Mouse (Mus musculus) erythroblast, embryonic 14.5 days (primary cell): Measurements from ENCODE around the gene Lrba. TPM values are rescaled to one million over a fixed set of nuclear protein-coding genes. Genes with fewer than 3 reads are reported as not detected.

Source experiments
- H3K27me3 ChIP-seq: 2 replicates; pipeline ENCODE4 v1.6.1; 2012; ENCODE audit warnings: inconsistent platforms; ENCODE audit not compliant: control insufficient read depth
- H3K36me3 ChIP-seq: 2 replicates; pipeline ENCODE4 v1.6.1; 2012; ENCODE audit warnings: mild to moderate bottlenecking, inconsistent platforms; ENCODE audit not compliant: control insufficient read depth
- H3K4me1 ChIP-seq: 2 replicates; pipeline ENCODE4 v1.6.1; 2012; ENCODE audit warnings: inconsistent platforms; ENCODE audit not compliant: control insufficient read depth
- H3K4me3 ChIP-seq: replicated peaks from 2 replicates; pipeline ENCODE3; 2012; ENCODE audit warnings: moderate library complexity, mild to moderate bottlenecking, inconsistent platforms
- H3K9me3 ChIP-seq: 2 replicates; pipeline ENCODE4 v1.6.1; 2012; ENCODE audit warnings: low read length, inconsistent platforms, mixed read lengths; ENCODE audit not compliant: control insufficient read depth
- GATA1 ChIP-seq: IDR thresholded peaks from 2 replicates; pipeline ENCODE4 v1.6.1; 2012; ENCODE audit warnings: low read length, inconsistent platforms, mixed read lengths
- TAL1 ChIP-seq: IDR thresholded peaks from 3 replicates; pipeline ENCODE4 v1.6.1; 2012; ENCODE audit warnings: low read length, inconsistent platforms, mixed read lengths
- polyA plus RNA-seq: library from polyadenylated mRNA; stranded (reverse); fragments of >175 nt; gene quantifications from 2 replicates; pipeline ENCODE4 v1.2.3, GENCODE M21; 2012

Lrba gene
- polyA plus RNA-seq, 1 experiment = 2.3 TPM

- no peaks in the 10 kb centered on the region for H3K9me3 ChIP-seq
- H3K36me3 ChIP-seq = peaks cover 2% of the 10 kb centered on the region; the same call in 1 of the 2 replicates
- TF ChIP-seq TAL1 (no peak), GATA1 (no peak)
- no peak overlapping the region for H3K4me3 ChIP-seq
- H3K27me3 ChIP-seq = no peaks in the 10 kb centered on the region
- no peaks in the 10 kb centered on the region for H3K4me1 ChIP-seq
These were observed 514.4 kb downstream of the Lrba start for GRCm38 (mm10) chr3:86738831-86739230.

GRCm38 (mm10) chr3:86739745-86740144 is 515.3 kb downstream of the Lrba start:
- Histone ChIP-seq H3K9me3 (no peaks in the 10 kb centered on the region), H3K36me3 (peaks cover 2% of the 10 kb centered on the region; the same call in 1 of the 2 replicates), H3K27me3 (no peaks in the 10 kb centered on the region), H3K4me3 (no peak overlapping the region), H3K4me1 (no peaks in the 10 kb centered on the region)
- TF ChIP-seq GATA1 (no peak), TAL1 (no peak)

GRCm38 (mm10) chr3:86745348-86745747 is 520.9 kb downstream of the Lrba start:
- Histone ChIP-seq H3K36me3 (peaks cover 2% of the 10 kb centered on the region; the same call in 1 of the 2 replicates), H3K9me3 (no peaks in the 10 kb centered on the region), H3K4me1 (no peaks in the 10 kb centered on the region), H3K27me3 (no peaks in the 10 kb centered on the region), H3K4me3 (no peak overlapping the region)
- TF ChIP-seq TAL1 = no peak
- TF ChIP-seq GATA1 = no peak

- Histone ChIP-seq H3K4me3 (no peak overlapping the region), H3K27me3 (no peaks in the 10 kb centered on the region), H3K4me1 (no peaks in the 10 kb centered on the region), H3K36me3 (peaks cover 2% of the 10 kb centered on the region; the same call in 1 of the 2 replicates), H3K9me3 (no peaks in the 10 kb centered on the region)
- TF ChIP-seq TAL1 (no peak), GATA1 (no peak)
These were observed 521.5 kb downstream of the Lrba start for GRCm38 (mm10) chr3:86745769-86746512.

GRCm38 (mm10) chr3:86750652-86751051 is 526.2 kb downstream of the Lrba start:
- Histone ChIP-seq H3K9me3 (no peaks in the 10 kb centered on the region), H3K4me1 (no peaks in the 10 kb centered on the region), H3K27me3 (no peaks in the 10 kb centered on the region), H3K4me3 (no peak overlapping the region), H3K36me3 (no peaks in the 10 kb centered on the region)
- TF ChIP-seq GATA1 = no peak
- TF ChIP-seq TAL1 = no peak

GRCm38 (mm10) chr3:86754178-86754577 is 529.7 kb downstream of the Lrba start:
- Histone ChIP-seq H3K36me3 (no peaks in the 10 kb centered on the region), H3K4me1 (no peaks in the 10 kb centered on the region), H3K9me3 (no peaks in the 10 kb centered on the region), H3K4me3 (no peak overlapping the region), H3K27me3 (no peaks in the 10 kb centered on the region)
- no peak for TF ChIP-seq TAL1
- no peak for TF ChIP-seq GATA1

GRCm38 (mm10) chr3:86754595-86755557 is 530.4 kb downstream of the Lrba start:
- TF ChIP-seq GATA1 = no peak
- Histone ChIP-seq H3K4me3 (no peak overlapping the region), H3K4me1 (no peaks in the 10 kb centered on the region), H3K27me3 (no peaks in the 10 kb centered on the region), H3K9me3 (no peaks in the 10 kb centered on the region), H3K36me3 (no peaks in the 10 kb centered on the region)

- Histone ChIP-seq H3K4me1 (no peaks in the 10 kb centered on the region), H3K4me3 (no peak overlapping the region), H3K27me3 (no peaks in the 10 kb centered on the region), H3K36me3 (no peaks in the 10 kb centered on the region), H3K9me3 (no peaks in the 10 kb centered on the region)
- TF ChIP-seq TAL1 (no peak), GATA1 (no peak)
These were observed 532.1 kb downstream of the Lrba start for GRCm38 (mm10) chr3:86756548-86756947.

GRCm38 (mm10) chr3:86758727-86759126 is 534.2 kb downstream of the Lrba start:
- Histone ChIP-seq H3K4me1 (no peaks in the 10 kb centered on the region), H3K27me3 (no peaks in the 10 kb centered on the region), H3K36me3 (no peaks in the 10 kb centered on the region), H3K4me3 (no peak overlapping the region), H3K9me3 (no peaks in the 10 kb centered on the region)
- TF ChIP-seq GATA1 = no peak
- no peak for TF ChIP-seq TAL1
